Mouse (Mus musculus): ENCODE measurements at regions not wholly inside any gene's neighbourhood (a gene's known extent, or its start where the extent isn't known, plus 50 kb on each side); places are given as distances from the start of the nearest gene placed in this dataset.

DNA sequence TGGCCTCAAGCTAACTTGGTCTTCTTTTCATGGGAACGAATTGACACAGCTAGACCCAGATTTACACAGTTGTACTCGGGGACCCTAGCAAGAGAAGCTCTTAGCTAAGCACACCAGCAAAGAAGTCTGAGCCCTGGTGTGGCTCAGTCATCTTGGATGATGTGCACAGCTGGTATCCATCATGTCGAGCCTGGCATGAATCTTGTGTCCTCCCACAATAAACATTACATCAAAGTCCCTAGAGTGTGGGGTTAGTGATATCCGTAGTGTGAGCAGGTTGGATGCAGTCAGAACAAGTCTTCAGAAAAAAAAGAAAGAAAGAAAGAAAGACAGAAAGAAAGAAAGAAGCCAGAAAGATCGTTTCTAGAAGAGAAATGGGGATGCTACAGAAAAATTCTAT is 52.1 kb upstream of the Hmcn1 start:
- peak in 1 of 2 experiments; percentile 38 for DNase-seq

- DNase-seq = peak in 1 of 2 experiments; percentile 54
Measured at GRCm38 (mm10) chr1:151046626-151047025, 53.4 kb upstream of the Hmcn1 start.

DNA sequence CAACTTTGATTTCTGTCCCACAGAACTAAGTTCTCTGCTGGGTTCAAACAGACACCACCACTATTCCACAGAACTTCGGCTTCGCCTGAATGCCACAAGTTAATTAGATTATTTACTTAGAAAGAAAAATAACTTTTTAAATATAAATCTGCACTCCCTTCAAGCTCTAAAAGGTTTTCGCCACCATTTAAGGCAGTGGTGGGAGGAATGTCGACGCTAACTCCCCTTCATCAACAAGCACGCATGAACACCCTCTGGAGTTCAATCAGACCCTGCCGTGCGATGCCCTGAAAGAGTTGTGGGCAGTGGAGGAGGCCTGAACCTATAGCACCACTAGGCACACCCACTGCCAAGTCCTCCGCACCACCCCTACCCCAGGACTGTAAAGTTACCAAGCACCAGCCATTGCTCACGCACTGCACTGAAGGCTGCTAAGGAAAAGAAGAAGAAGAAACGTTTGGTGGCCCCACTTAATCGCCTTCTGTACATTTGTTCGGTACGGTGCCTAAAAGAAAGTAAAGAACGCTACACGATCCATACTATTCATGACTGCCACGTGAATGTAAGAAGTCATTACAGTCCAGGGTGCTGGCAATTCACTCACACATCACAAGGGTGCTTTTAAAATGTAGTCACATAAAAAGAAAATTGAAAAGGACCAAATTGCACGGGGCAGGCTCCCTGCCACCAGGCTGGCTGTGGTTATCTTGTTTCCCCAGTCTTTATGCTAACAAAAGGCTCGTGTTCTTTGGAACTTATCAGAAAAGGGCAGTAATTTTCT is 56.7 kb upstream of the Hmcn1 start:
- peak in 1 of 2 experiments; percentile 54 for DNase-seq

- DNase-seq = peak in 1 of 2 experiments; percentile 1
Measured at GRCm38 (mm10) chr1:151050507-151050816, 57.2 kb upstream of the Hmcn1 start.

DNA sequence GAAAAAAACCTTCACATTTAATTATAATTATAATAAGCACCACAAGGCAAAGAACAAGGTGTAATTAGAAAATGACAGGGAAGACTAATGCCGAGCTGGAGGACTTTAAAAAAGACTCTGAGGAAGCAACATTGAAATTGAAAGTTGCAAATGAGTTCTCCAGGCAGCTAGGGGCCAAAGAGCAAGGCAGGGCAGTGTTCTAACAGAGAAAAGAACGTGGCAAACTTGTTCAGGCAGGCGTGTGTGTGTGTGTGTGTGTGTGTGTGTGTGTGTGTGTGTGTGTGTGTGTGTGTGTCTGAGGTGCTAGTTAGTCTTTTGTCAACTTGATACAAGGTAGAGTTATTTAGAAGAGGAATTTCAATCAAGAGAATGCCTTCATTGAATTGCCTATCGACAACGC is 60.0 kb upstream of the Hmcn1 start:
- peak in 1 of 2 experiments; percentile 34 for DNase-seq

DNA sequence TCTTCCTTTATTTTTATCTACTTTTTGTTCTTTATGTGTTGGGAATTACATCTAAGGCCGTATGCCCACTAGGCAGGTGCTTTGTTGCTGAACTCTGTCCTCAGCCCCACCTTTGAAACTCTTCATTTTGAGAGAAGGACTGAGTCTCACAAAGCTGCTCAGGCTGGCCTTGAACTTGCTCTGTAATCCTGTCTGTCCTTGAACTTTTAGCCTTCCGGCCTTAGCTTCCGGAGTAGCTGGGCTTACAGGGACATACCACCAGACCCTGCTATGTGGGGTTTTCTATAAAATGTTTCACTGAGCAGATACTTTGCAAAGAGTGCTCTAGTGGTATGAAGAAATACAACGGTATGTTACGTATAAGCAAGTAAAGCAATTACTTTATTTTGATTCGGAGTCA is 62.2 kb upstream of the Hmcn1 start:
- DNase-seq = no peak

DNA sequence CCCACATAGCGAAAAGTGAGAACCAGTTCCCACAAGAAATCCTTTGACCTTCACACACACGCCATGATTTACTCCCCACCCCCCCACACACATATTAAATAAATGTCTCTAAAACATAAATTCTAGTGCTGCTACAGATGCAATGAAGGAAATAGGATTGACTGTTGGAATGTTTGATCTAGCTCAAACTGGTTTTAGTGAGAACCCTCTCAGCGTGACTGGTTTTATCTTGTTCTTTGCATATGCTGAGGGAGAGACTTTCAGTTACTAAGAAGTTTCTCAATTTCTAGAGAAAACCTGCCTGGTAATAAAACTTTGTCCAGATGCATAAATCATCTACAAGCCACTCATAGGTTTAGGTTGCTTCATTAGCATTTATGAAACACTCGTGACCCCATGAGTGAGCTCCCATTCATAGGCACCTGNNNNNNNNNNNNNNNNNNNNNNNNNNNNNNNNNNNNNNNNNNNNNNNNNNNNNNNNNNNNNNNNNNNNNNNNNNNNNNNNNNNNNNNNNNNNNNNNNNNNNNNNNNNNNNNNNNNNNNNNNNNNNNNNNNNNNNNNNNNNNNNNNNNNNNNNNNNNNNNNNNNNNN is 66.4 kb upstream of the Hmcn1 start:
- no peak for DNase-seq

GRCm38 (mm10) chr1:151065090-151065567 is 71.9 kb upstream of the Hmcn1 start:
- DNase-seq = peak; percentile 52 to 65

- peak; percentile 55 to 74 for DNase-seq
Measured at GRCm38 (mm10) chr1:151066379-151067128, 73.3 kb upstream of the Hmcn1 start.

DNA sequence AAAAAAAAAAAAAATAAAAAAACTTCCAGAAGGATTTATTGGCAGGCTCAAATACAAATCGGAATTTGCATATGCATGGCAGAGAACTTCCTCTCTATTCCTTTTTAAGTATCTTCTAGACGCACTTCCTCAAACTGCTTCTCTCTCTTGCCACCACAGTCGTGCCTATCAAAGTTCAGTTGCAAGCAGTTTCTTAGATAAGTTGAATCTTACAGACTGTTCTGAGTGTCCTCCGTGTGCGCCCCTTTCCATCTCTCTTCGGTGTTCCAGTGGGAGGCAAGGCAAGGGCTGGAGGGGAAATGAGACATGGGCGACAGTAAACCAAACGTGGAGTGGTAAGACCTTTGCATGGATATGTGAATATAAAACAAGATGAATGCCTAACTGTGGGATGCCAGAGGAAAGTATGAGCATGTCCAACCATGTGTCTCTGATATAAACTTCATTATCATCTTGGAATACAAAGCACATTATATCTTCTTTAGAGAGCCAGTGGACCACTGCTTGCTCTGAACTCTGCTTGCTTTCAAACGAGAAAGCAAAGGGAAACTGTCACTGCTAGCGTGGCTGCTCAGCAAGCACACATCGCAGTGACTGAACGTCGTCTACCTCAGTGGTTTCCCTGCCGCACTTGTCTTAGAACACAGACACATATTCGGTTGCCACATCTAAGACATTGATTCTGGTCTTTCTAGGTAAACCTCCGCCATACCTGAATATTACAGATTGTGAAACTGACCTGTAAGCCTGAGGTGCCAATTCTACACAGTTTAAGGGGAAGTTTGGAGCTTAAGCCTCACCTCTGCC is 81.5 kb upstream of the Hmcn1 start:
- DNase-seq = no peak

DNA sequence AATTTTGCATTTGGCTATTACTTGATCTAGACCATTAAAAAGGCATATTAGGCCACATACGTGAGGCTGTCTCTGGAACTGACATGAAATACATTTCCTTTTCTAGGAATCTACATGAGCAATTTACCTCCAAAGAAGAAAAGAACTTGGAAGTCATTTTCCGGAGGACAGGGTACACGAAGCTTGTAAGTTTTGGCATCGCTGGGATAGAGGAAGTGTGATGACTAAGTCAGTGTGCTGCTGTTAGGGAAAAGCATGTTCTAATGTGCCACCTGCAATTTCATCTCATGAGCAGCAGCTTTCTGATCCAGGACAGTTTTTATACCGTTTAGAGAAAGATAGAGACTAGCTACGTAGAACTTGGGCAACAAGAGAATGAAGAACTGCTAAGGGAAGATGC is 82.3 kb upstream of the Hmcn1 start:
- DNase-seq = no peak

DNA sequence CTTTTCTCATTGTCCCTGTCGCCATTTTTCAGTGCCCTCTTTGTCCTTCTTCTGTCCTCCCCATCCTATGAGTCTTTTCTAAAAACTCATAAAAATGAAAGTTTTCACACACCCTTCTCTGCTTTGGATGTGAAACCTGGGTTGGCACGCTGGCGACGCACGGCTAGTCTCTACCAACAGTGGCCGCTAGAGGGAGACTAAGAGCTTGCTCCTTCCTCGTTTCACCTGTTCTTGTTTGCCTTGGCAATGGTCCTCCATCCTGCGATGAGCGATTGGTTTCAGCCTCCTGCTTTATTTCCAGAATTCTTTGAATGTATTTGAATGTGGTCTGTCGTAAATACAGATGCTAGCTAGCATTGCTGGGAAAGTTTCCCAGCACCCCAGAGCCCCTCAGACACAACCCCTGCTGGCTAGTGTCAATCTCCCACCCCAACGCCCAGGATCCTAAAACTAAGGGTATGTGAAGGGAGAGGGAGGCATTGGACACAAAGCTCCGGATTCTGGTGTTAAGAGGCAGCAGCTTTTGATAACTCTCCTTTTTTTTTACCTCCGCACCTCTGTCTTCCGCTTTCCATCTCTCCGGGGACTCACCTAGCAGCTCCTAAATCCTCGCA is 85.8 kb upstream of the Hmcn1 start:
- DNase-seq = peak; percentile 88 to 90

- DNase-seq = no peak
Measured at GRCm38 (mm10) chr1:151079614-151080360, 86.6 kb upstream of the Hmcn1 start.

DNA sequence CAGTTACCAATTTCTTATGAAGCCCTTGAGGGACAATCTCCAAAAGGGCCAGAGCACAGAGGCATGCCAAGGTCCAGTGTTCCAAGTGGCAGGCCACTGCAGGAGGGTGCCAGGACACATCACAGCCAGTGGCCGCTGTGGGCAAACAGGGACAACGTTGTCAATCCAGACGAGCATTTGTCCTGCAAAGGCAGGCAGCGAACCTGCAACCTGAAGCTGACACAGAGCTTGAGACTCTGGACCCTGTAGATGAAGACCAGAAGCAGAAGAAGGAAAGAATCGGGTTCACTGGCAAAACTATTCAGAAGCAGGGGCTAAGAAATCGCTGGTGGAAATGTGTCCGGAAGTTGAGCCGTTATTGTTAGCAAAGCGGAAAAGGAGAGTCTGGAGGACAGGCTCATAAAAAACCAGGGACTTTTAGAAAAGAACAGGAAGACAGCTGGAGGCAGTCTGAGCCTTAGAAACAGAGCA is 87.3 kb upstream of the Hmcn1 start:
- DNase-seq = peak in 1 of 2 experiments; percentile 47

DNA sequence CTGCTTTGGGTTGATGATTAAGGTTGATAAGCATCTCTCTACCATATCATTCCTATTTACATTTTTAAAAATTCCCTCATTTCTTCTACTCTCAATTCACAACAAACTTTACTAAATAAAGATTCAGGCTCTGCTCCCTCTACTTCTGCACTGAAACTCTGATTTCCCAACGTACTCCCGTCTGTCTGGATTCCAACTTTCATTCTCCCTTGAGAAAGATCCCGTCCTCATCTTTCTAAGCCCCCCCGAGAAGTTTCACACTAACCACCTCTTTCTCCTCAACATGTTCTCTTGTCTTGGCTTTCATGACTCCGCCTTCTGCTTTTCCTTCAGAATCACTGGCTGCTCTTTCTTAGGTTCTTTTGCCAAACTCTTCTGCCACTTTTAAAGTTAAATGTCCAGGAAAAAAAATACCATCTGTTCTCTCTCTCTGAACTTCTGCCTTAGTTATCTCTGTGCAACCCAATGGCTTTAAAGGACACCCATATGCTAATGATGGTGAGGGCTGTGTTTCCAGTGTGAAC is 89.3 kb upstream of the Hmcn1 start:
- no peak for DNase-seq

- DNase-seq = no peak
Measured at GRCm38 (mm10) chr1:151083806-151084205, 90.6 kb upstream of the Hmcn1 start.

GRCm38 (mm10) chr1:151086111-151086859 is 93.0 kb upstream of the Hmcn1 start:
- DNase-seq = no peak

DNA sequence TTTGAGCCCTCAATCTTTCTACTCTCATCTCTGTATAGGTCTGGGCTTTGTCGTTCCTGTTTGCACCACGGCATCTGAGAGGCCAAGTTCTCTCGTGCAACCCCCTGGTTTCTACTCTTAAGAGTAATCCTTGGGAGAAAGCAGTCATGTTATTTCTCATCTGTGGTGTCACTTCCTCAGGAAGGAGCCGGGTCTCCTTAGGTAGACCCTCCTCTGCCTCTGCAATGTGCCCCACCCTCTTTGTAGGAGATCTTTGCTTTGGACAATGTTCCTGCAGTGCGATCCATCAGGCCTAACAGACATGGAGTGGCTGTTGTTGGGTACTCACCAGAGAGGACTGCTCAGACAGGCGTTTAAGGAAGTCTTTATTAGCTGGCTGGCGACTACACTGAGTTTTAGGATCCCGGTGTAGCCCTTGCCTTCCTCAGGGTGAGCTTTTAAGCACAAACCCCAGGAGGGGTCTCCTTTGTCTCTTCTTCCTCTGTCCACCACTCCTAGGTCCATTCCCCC is 94.0 kb upstream of the Hmcn1 start:
- no peak for DNase-seq

GRCm38 (mm10) chr1:151087811-151088511 is 94.4 kb upstream of the Gm47985 start:
- DNase-seq = no peak
